Mouse (Mus musculus): ENCODE measurements at regions not wholly inside any gene's neighbourhood (a gene's known extent, or its start where the extent isn't known, plus 50 kb on each side); places are given as distances from the start of the nearest gene placed in this dataset.

DNA sequence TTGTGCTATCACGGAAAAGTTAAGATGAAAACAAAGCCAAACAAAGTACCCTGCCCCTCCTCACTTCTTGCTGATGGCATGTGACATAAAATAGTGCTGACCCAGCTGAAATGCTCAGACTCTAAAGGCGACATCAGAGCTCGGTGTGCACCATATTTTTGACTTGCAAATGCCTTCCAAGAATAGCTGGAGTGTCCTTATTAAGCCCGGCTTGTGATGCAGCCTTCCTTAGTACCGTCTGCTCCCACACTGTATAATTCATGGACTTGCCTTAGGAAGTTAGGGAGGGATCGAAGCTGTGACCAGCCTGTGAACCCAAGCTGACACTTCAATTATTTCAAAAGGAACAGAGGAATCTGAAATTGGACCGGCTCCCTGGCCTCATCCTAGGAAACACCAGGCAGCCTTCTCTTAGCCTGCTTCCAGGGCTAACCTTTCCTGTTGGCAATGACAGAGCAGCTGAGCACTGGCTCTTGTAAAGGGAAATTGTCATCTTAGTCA, 169.0 kb downstream of the Rplp1 start:
- no peak for TF ChIP-seq CTCF (IDR thresholded peaks at IDR 0.05)
- ChIA-PET POLR2A (no interaction called here), CTCF (no interaction called here)
- in situ Hi-C loops (cut with MboI; ENCODE audit: low pct_unique_long_range_greater_than_20kb), result no loop called here
- DNase-seq (ENCODE audit: low read depth, low spot score) (no peak), ATAC-seq (no peak)
- H3K27me3 ChIP-seq, result peaks cover 17% of the 10 kb centered on the region

- DNase-seq (ENCODE audit: low read depth, low spot score) (no peak), ATAC-seq (no peak)
- peaks cover 4% of the 10 kb centered on the region for H3K27me3 ChIP-seq
- ChIA-PET POLR2A (no interaction called here), CTCF (no interaction called here)
- in situ Hi-C loops (cut with MboI; ENCODE audit: low pct_unique_long_range_greater_than_20kb), result no loop called here
- no peak for TF ChIP-seq CTCF (IDR thresholded peaks at IDR 0.05)
Measured at GRCm38 (mm10) chr9:61733540-61733939, 180.8 kb downstream of the Rplp1 start.

DNA sequence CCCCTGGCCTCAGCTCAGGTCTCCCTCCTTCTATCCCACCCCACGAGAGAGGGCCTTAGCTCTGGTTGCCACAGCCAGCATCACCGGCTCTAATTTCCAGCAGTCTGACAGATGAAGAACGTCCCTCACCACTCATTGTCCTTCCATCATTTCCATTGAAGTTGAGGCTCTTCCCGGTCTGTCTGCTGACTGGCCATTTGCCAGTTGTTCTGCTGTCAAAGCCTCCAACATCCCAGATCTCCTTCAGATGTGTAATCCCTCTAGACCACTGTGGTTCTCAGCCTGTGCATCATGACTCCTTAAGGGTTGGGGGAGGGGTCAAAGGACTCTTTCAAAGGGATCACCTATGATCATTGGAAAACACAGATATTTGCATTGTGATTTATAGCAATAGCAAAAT, 181.6 kb downstream of the Rplp1 start:
- no peak for DNase-seq (ENCODE audit: low read depth, low spot score)
- ChIA-PET POLR2A (no interaction called here), CTCF (no interaction called here)
- peaks cover 4% of the 10 kb centered on the region for H3K27me3 ChIP-seq
- ATAC-seq, result no peak
- TF ChIP-seq CTCF (IDR thresholded peaks at IDR 0.05), result no peak
- in situ Hi-C loops (cut with MboI; ENCODE audit: low pct_unique_long_range_greater_than_20kb), result no loop called here

DNA sequence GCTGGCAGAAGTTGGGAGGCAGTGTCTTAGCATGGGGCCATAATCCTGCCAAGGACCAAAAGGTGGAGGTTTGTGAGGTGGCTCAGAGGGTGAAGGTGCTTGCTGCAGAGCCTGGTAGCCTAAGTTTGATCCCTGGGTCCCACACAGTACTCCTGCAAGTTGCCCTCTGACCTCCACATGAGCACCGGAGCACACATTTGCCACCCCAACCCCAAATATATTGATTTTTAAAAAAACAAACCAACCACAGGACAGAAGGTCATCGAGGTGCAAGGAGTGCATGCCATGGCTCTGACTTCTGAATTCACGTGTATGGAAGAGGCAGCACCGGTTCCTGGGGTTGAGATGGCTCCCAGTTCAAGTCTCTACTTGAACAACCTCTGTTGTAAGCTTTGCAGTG, 186.2 kb downstream of the Rplp1 start:
- POLR2A ChIA-PET, result interaction anchor here (1.3 kb wide), 1 partner anchor 151 kb away, joined by 3 read pairs; no protein-coding TSS in a partner anchor
- no peak for TF ChIP-seq CTCF (IDR thresholded peaks at IDR 0.05)
- DNase-seq (ENCODE audit: low read depth, low spot score) (no peak), ATAC-seq (no peak)
- no peaks in the 10 kb centered on the region for H3K27me3 ChIP-seq
- CTCF ChIA-PET, result no interaction called here
- in situ Hi-C loops (cut with MboI; ENCODE audit: low pct_unique_long_range_greater_than_20kb), result no loop called here

DNA sequence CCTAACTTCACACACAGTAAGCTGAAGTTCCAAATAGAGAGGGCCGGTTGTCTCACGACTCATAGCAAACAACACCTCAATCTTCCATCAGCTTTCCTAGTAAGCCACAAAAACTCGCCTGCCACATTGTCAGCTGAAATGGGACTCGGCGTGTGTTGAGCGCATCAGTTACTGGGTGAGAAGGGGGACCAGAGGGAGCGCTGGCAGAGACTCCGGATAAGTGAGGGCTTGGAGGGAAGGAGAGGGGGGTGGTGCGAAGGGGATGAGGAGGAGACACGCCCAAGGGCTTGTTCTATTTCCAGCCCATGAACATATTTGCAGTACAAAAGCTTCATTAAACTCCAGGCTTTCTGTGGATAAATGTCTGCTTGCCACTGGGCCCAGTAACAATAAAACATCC, 186.7 kb downstream of the Rplp1 start:
- TF ChIP-seq CTCF (IDR thresholded peaks at IDR 0.05), result no peak
- in situ Hi-C loops (cut with MboI; ENCODE audit: low pct_unique_long_range_greater_than_20kb), result no loop called here
- ChIA-PET POLR2A (interaction anchor here (1.3 kb wide), 1 partner anchor 151 kb away, joined by 3 read pairs; no protein-coding TSS in a partner anchor), CTCF (no interaction called here)
- no peaks in the 10 kb centered on the region for H3K27me3 ChIP-seq
- ATAC-seq (no peak), DNase-seq (ENCODE audit: low read depth, low spot score) (no peak)

DNA sequence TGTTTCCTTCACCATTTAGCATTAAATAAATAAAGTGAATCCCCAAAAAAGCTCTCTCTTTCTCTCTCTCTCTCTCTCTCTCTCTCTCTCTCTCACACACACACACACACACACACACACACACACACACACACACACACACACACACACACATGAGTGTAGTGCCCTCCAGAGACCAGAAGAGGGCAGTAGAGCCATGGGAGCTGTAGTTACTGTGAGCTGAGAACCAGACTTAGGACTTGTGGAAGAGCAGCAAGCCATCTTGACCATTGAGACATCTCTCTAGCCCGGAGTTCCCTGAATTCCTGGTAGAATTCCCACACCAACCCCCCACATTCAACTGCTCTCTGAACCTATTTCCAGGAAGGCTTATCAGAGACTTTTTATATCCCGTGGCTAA, 190.3 kb downstream of the Rplp1 start:
- CTCF ChIA-PET, result no interaction called here
- H3K27me3 ChIP-seq, result peaks cover 8% of the 10 kb centered on the region
- TF ChIP-seq CTCF (IDR thresholded peaks at IDR 0.05), result no peak
- DNase-seq (ENCODE audit: low read depth, low spot score), result no peak
- in situ Hi-C loops (cut with MboI; ENCODE audit: low pct_unique_long_range_greater_than_20kb), result no loop called here
- POLR2A ChIA-PET, result no interaction called here
- no peak for ATAC-seq

DNA sequence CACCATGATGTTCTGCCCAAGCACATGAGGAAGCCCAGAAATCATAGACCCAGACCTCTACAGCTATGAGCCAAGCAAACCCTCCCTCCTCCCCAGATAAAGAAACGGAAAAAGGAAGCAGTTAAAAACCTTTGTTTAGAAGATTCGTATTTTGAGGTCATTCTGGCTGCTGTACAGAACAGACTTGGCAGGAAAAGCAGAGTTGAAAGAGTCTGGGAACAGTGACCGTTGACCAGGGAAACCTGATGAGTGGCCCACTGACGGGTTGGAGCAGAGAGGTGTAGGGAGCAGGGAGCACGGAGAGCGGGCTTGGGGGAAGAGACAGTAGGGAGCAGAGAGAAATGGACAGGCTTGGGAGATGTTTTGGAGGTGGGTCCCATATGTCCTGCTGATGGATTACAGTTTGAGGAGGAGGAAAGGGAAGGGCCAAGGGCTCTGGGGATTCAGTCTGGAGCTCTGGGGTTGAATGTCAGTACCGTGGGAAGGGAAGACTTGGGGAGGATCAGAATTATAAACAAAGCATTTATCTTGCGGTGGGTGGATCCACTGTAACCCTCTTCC, 191.2 kb downstream of the Rplp1 start:
- POLR2A ChIA-PET, result no interaction called here
- peaks cover 10% of the 10 kb centered on the region for H3K27me3 ChIP-seq
- DNase-seq (ENCODE audit: low read depth, low spot score) (no peak), ATAC-seq (no peak)
- CTCF ChIA-PET, result interaction anchor here (0.7 kb wide), 1 partner anchor 428 kb away, joined by 3 read pairs; no protein-coding TSS in a partner anchor
- in situ Hi-C loops (cut with MboI; ENCODE audit: low pct_unique_long_range_greater_than_20kb), result no loop called here
- TF ChIP-seq CTCF (IDR thresholded peaks at IDR 0.05), result no peak

DNA sequence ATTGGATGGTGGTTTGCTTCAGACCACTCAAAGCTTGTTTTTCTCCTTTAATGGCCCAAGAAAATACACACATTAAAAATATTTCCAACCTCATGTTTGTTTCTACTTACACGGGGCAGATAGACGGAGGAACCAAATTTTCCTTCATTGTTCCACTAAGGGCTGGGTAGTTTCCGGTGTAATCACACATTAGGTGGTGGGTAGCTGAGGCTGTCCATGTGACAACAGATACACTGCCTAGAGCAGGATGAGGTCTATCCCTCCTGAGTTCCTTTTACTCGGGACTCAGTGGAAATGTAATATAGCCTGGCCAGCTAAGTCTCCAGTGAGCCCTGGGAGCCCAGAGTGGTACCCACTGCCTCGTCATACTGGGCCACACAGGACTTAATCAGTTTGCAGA, 192.5 kb downstream of the Rplp1 start:
- POLR2A ChIA-PET, result interaction anchor here (0.6 kb wide), 1 partner anchor 17 kb away, joined by 3 read pairs; no protein-coding TSS in a partner anchor
- CTCF ChIA-PET, result interaction anchor here (0.6 kb wide), 1 partner anchor 76 kb away, joined by 3 read pairs; no protein-coding TSS in a partner anchor
- in situ Hi-C loops (cut with MboI; ENCODE audit: low pct_unique_long_range_greater_than_20kb), result no loop called here
- H3K27me3 ChIP-seq, result peaks cover 22% of the 10 kb centered on the region
- DNase-seq (ENCODE audit: low read depth, low spot score) (no peak), ATAC-seq (no peak)
- TF ChIP-seq CTCF (IDR thresholded peaks at IDR 0.05), result no peak

- no peak for DNase-seq (ENCODE audit: low read depth, low spot score)
Measured at GRCm38 (mm10) chr9:61721071-61721470, 193.3 kb downstream of the Rplp1 start.

GRCm38 (mm10) chr9:61720206-61720605, 194.1 kb downstream of the Rplp1 start:
- CTCF ChIA-PET, result interaction anchor here (1.1 kb wide), 1 partner anchor 12 kb away, joined by 3 read pairs; no protein-coding TSS in a partner anchor
- peaks cover 25% of the 10 kb centered on the region for H3K27me3 ChIP-seq
- POLR2A ChIA-PET, result no interaction called here
- ATAC-seq, result no peak
- no peak for DNase-seq (ENCODE audit: low read depth, low spot score)
- in situ Hi-C loops (cut with MboI; ENCODE audit: low pct_unique_long_range_greater_than_20kb), result no loop called here
- TF ChIP-seq CTCF (IDR thresholded peaks at IDR 0.05), result no peak

More at GRCm38 (mm10) chr9:61721071-61721470, 193.3 kb downstream of the Rplp1 start:
- in situ Hi-C loops (cut with MboI; ENCODE audit: low pct_unique_long_range_greater_than_20kb), result no loop called here
- POLR2A ChIA-PET, result no interaction called here
- peaks cover 25% of the 10 kb centered on the region for H3K27me3 ChIP-seq
- ATAC-seq, result no peak
- no peak for TF ChIP-seq CTCF (IDR thresholded peaks at IDR 0.05)
- CTCF ChIA-PET, result interaction anchor here (0.6 kb wide), 1 partner anchor 77 kb away, joined by 3 read pairs; no protein-coding TSS in a partner anchor

- DNase-seq (ENCODE audit: low read depth, low spot score) (no peak), ATAC-seq (no peak)
- no peak for TF ChIP-seq CTCF (IDR thresholded peaks at IDR 0.05)
- in situ Hi-C loops (cut with MboI; ENCODE audit: low pct_unique_long_range_greater_than_20kb), result no loop called here
- H3K27me3 ChIP-seq, result peaks cover 25% of the 10 kb centered on the region
- ChIA-PET CTCF (no interaction called here), POLR2A (interaction anchor here (0.6 kb wide), 1 partner anchor 9 kb away, joined by 5 read pairs; no protein-coding TSS in a partner anchor)
Measured at GRCm38 (mm10) chr9:61716751-61717150, 197.6 kb downstream of the Rplp1 start.
